ENCODE assay signal across 15 mouse cellular contexts in genomic region chr4:84247356-84247755, GRCm38 (mm10).
"Had no signal": no experiment of that assay in that cellular context is flagged by ENCODE, and none has a peak within 500 bp of the region (broad histone marks: within the 10 kb centered on the region; RNA-seq: fewer than 3 reads in every experiment).

No protein-coding gene starts in this region.

- H3K27me3 ChIP-seq: limb, embryonic 13.5 days; liver, embryonic 15.5 days; midbrain, embryonic 15.5 days had no signal

- H3K9ac ChIP-seq: limb, embryonic 13.5 days; liver, embryonic 15.5 days; midbrain, embryonic 15.5 days had no signal

- H3K27ac ChIP-seq: kidney, postnatal 0 days; limb, embryonic 13.5 days; liver, embryonic 15.5 days; midbrain, embryonic 15.5 days had no signal

- H3K36me3 ChIP-seq: limb, embryonic 13.5 days; liver, embryonic 15.5 days; midbrain, embryonic 15.5 days had no signal

- H3K4me1 ChIP-seq: liver, embryonic 15.5 days; midbrain, embryonic 15.5 days had no signal

- DNase-seq: kidney, adult 8-10 months; kidney, postnatal 36 days; layer of hippocampus, adult 9-11 months; layer of hippocampus, postnatal 36 days; lung, adult 2 months; lung, postnatal 36 days; right cerebral cortex, postnatal 14 days; thymus, adult 2 months; thymus, postnatal 25 days had no signal

- ATAC-seq: lung, postnatal 0 days; midbrain, embryonic 15.5 days had no signal

- H3K4me3 ChIP-seq: limb, embryonic 13.5 days; liver, embryonic 15.5 days; midbrain, embryonic 15.5 days had no signal

- H3K4me2 ChIP-seq: limb, embryonic 13.5 days; liver, embryonic 11.5 days; liver, embryonic 15.5 days; midbrain, embryonic 15.5 days had no signal

- H3K9me3 ChIP-seq: limb, embryonic 13.5 days; liver, embryonic 15.5 days; midbrain, embryonic 15.5 days had no signal
